Mouse (Mus musculus) limb, embryonic 14.5 days (tissue): ENCODE data around the gene Golim4. TPM values are rescaled to one million over a fixed set of nuclear protein-coding genes. Genes with fewer than 3 reads are reported as not detected.

Experiments used
- ATAC-seq: fragments of 200-750 bp; cut with Nextera tagmentation; 2 replicates; pipeline ENCODE4 v1.8.0; 2017; ENCODE audit warnings: low read depth, moderate number of reproducible peaks, moderate TSS enrichment; ENCODE audit not compliant: low FRiP score
- DNase-seq: peaks from one replicate; pipeline ENCODE4 v3.0.0-alpha.2; 2015; ENCODE audit warnings: low spot score
- H3K27ac ChIP-seq: fragments of 300-500 bp; sonication (generic); replicated peaks from 2 replicates; pipeline ENCODE4 v1.5.1; 2014; ENCODE audit warnings: low read depth, mild to moderate bottlenecking, low read length, moderate library complexity, mixed read lengths
- H3K27me3 ChIP-seq: fragments of 300-500 bp; sonication (generic); 2 replicates; pipeline ENCODE4 v1.6.1; 2014; ENCODE audit warnings: low read length, mixed read lengths; ENCODE audit not compliant: control insufficient read depth, insufficient read depth
- H3K36me3 ChIP-seq: fragments of 300-500 bp; sonication (generic); 2 replicates; pipeline ENCODE4 v1.6.1; 2014; ENCODE audit warnings: mild to moderate bottlenecking, low read length, moderate library complexity, mixed read lengths; ENCODE audit not compliant: control insufficient read depth, insufficient read depth
- H3K4me1 ChIP-seq: fragments of 300-500 bp; sonication (generic); 2 replicates; pipeline ENCODE4 v1.6.1; 2014; ENCODE audit warnings: antibody characterized with exemption, low read length, mixed read lengths; ENCODE audit not compliant: control insufficient read depth, insufficient read depth
- H3K4me2 ChIP-seq: fragments of 300-500 bp; sonication (generic); replicated peaks from 2 replicates; pipeline ENCODE4 v1.6.1; 2014; ENCODE audit warnings: low read depth, mild to moderate bottlenecking, low read length, moderate library complexity; ENCODE audit not compliant: severe bottlenecking
- H3K4me3 ChIP-seq: fragments of 300-500 bp; sonication (generic); replicated peaks from 2 replicates; pipeline ENCODE4 v1.5.1; 2014; ENCODE audit warnings: low read length
- H3K9ac ChIP-seq: fragments of 300-500 bp; sonication (generic); 2 replicates; pipeline ENCODE4 v1.6.1; 2014; ENCODE audit warnings: mild to moderate bottlenecking, low read depth, low read length, moderate library complexity; ENCODE audit not compliant: severe bottlenecking
- H3K9me3 ChIP-seq: fragments of 300-500 bp; sonication (generic); 2 replicates; pipeline ENCODE4 v1.6.1; 2016; ENCODE audit warnings: low read length; ENCODE audit not compliant: control insufficient read depth
- POLR2A ChIP-seq: fragments of 200-500 bp; IDR thresholded peaks from 2 replicates; pipeline ENCODE4 v1.8.0; 2012; ENCODE audit warnings: inconsistent platforms, mild to moderate bottlenecking, moderate library complexity, borderline replicate concordance; ENCODE audit not compliant: insufficient read depth, insufficient read length; ENCODE audit errors: extremely low read depth
- WGBS: fragments of 180-500 bp; shearing (Covaris S2); extraction: QIAGEN DNeasy Blood & Tissue Kit; methylation state at CpG from one replicate; pipeline ENCODE4 v1.1.7; 2014; 5-methylcytosine and 5-hydroxymethylcytosine counted together
- polyA plus RNA-seq, 2 experiments: library from polyadenylated mRNA; depleted of rRNA in 1 of 2; stranded (reverse) in 1 of 2; unstranded in 1 of 2; fragments of >200 nt; fragmentation: Nextera tagmentation in 1 of 2; extraction: Ambion mirVana in 1 of 2; gene quantifications; 2 replicates each; pipeline versions ENCODE4 v1.2.1 to v1.2.3; 2012 to 2014

Golim4 gene
- polyA plus RNA-seq, 2 experiments = 44.2 to 60.6 TPM

DNA sequence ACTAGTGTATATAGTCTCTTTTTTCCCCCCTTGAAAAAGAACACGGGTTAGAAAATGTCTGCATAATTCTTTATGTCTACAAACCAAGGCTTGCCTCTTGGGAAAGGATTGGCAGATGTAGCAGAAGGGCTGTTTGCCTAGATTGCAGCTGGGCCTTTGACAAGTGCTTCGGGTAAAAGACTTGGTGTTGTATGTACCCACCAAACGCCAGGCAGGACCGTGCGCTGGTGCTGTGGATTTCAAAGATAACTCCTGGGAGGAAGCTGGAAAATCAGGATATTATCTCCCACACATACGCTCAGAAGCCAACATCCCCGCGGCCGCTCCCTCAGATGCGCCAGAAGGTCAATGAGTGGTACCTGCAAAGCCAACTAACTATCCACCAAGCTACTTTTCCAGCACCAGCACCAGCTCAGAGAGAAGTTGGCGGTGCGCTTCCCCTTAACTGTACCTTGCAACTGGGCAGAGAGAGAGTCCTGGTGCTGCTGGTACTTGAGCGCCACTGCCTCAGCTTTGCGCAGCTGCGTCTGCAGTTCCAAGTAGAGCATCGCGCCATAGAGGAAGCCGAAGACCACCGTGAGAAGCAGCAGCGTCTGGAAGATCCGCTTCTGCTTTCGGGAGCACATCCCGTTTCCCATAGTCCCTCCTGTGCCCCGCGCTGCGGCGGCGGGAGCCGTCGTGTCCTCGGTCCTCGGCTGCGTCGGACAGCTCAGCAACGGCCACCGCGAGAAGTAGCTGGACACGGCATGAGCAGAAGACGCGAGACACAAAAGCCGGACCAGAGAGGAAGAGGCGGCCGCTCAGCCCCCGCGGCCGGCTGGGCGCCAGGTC, 873 bp downstream of the Golim4 start:
- peak; percentile 10 for ATAC-seq
- peak; percentile 38 for DNase-seq

DNA sequence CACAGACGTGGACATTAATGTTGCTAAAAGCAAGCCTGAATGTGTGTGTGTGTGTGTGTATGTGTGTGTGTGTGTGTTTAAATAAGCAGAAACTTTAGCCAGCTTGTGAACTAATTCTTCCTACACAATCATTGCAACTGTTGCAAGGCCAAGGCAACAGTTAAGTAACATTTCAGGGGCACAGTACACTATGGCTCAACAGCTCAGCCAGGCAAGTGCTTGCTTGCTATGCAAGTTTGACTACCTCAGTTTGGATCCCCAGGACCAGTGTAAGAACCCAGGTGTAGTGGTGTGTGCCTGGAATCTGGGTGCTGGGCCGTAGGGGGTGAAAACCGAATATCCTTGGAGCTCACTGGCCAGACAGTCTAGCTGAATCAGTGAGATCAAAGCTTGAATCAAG, 2.6 kb downstream of the Golim4 start:
- H3K4me1 ChIP-seq = peaks cover 27% of the 10 kb centered on the region
- no peaks in the 10 kb centered on the region for H3K36me3 ChIP-seq
- no peaks in the 10 kb centered on the region for H3K27me3 ChIP-seq
- H3K4me2 ChIP-seq = peak overlapping the region; percentile 79
- TF ChIP-seq POLR2A = no peak
- H3K9ac ChIP-seq = no peak overlapping the region
- peak overlapping the region; percentile 20 for H3K4me3 ChIP-seq
- WGBS = 55% methylated on average over 3 of the region's 3 CpGs
- H3K27ac ChIP-seq = no peak overlapping the region
- H3K9me3 ChIP-seq = no peaks in the 10 kb centered on the region
- ATAC-seq (no peak), DNase-seq (no peak)

More for the DNA sequence above, 873 bp downstream of the Golim4 start:
- 3% methylated on average over 42 of the region's 47 CpGs for WGBS
- no peaks in the 10 kb centered on the region for H3K36me3 ChIP-seq
- peak overlapping the region; percentile 79 for H3K4me2 ChIP-seq
- no peaks in the 10 kb centered on the region for H3K9me3 ChIP-seq
- peak overlapping the region; percentile 80 for H3K4me3 ChIP-seq
- no peak for TF ChIP-seq POLR2A
- H3K9ac ChIP-seq = peak overlapping the region; percentile 75
- peak overlapping the region; percentile 83 for H3K27ac ChIP-seq
- H3K27me3 ChIP-seq = no peaks in the 10 kb centered on the region
- H3K4me1 ChIP-seq = peaks cover 27% of the 10 kb centered on the region

DNA sequence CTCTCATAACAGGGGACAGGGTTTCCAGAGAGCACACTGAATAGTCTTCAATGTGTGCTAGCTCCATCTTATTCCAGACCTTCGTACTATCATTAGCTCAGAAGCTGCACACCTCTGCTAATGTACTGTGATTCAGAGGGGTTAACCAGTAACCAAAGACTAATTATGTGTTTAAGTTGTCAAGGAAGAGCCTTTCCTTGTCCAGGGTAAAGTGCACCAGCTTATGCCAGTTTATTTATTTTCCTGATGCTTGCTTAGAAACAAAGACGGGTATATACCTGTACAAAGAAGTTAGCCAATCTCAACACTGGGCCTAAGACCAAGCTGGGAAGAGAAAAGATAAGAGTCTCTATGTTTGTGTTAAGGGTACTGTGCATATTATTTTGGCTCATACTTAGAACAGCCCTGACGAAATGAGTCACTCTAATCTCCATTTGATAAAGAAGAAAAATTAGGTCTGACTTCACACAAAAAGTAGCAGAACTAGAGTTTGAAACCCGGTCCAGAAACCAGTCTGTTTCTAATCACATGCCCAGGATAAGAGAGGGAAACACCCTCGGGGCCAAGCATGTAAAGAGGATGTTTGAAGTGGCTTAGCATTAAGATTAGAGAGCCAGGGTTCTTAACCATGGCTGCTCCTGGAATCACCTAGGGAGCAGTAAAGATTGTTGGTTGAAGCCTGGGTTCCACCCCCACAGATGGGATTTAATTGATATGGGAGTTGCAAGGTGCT, 4.3 kb downstream of the Golim4 start:
- WGBS = 53% methylated on average over 5 of the region's 5 CpGs
- Histone ChIP-seq H3K4me1 (peaks cover 26% of the 10 kb centered on the region), H3K27me3 (no peaks in the 10 kb centered on the region), H3K27ac (no peak overlapping the region), H3K4me2 (no peak overlapping the region), H3K4me3 (no peak overlapping the region), H3K36me3 (no peaks in the 10 kb centered on the region), H3K9me3 (no peaks in the 10 kb centered on the region), H3K9ac (no peak overlapping the region)
- no peak for DNase-seq
- ATAC-seq = no peak
- no peak for TF ChIP-seq POLR2A

DNA sequence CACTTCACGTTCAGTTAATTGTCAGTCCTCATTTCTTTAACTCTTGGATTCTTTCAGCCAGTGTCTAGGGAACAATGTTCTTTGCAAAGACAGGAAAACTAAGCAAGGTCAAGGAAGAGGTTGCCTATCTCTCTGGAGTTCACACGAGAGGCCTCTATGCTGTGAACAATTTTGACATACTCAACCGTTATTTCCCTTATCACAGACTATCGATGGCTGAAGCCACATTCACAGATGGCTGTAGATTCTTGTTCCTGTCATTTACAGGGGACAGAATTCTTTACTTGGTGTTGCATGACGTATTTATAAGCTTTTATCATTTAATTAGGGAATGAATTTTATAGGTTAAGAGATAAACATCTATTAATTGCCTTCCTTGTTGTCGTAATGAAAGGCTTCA, 5.9 kb downstream of the Golim4 start:
- DNase-seq = no peak
- WGBS = 78% methylated on average over 6 of the region's 6 CpGs
- ATAC-seq = no peak
- no peak for TF ChIP-seq POLR2A
- H3K4me3 ChIP-seq = no peak overlapping the region
- no peaks in the 10 kb centered on the region for H3K27me3 ChIP-seq
- H3K9me3 ChIP-seq = no peaks in the 10 kb centered on the region
- H3K36me3 ChIP-seq = peaks cover 7% of the 10 kb centered on the region
- H3K9ac ChIP-seq = no peak overlapping the region
- peaks cover 22% of the 10 kb centered on the region for H3K4me1 ChIP-seq
- no peak overlapping the region for H3K27ac ChIP-seq
- H3K4me2 ChIP-seq = no peak overlapping the region

DNA sequence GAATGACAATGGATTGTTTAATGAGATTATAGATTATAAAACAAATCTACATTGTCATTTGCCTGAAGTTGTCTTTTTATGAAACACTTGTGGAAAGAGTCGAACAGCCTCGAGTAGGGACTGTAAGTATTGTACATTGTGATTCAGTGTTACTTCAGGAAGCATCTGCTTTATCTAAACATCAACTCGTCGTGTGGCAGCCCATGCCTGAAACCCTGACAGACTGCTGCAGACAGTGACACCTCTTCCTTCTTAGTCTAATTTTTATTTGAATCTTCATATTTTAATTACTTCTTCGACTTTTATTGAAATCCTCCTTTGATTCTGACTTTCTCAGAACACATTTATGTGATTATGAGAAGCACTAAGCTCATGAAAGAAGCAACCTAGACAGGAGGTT, 7.4 kb downstream of the Golim4 start:
- Histone ChIP-seq H3K9me3 (no peaks in the 10 kb centered on the region), H3K4me3 (no peak overlapping the region), H3K27ac (no peak overlapping the region), H3K36me3 (peaks cover 7% of the 10 kb centered on the region), H3K27me3 (no peaks in the 10 kb centered on the region), H3K9ac (no peak overlapping the region), H3K4me2 (no peak overlapping the region), H3K4me1 (peaks cover 11% of the 10 kb centered on the region)
- 88% methylated on average over 5 of the region's 5 CpGs for WGBS
- ATAC-seq = no peak
- TF ChIP-seq POLR2A = no peak
- no peak for DNase-seq
